Mouse (Mus musculus) CH12.LX (cell line): ENCODE results near the gene Kdr. TPM values are rescaled to one million over a fixed set of nuclear protein-coding genes. Genes with fewer than 3 reads are reported as not detected.

Experiments used
- DNase-seq: peaks from one replicate; pipeline ENCODE4 v3.0.0-alpha.2; 2013; ENCODE audit errors: extremely low read depth
- H3K27ac ChIP-seq: 2 replicates; pipeline ENCODE4 v1.5.1; 2012; ENCODE audit warnings: low read depth, mild to moderate bottlenecking, control low read depth, moderate library complexity; ENCODE audit not compliant: insufficient read depth
- H3K27me3 ChIP-seq: replicated peaks from 2 replicates; pipeline ENCODE3; 2012; ENCODE audit warnings: inconsistent platforms
- H3K36me3 ChIP-seq, 2 experiments: replicated peaks in 1 of 2; 2 replicates each; pipeline versions ENCODE3 to v1.6.1; 2012; ENCODE audit warnings: inconsistent platforms in 1 of 2, low read length in 1 of 2, mild to moderate bottlenecking in 1 of 2, mixed read lengths in 1 of 2, moderate library complexity in 1 of 2; ENCODE audit not compliant: control insufficient read depth in 1 of 2, insufficient read depth in 1 of 2
- H3K4me1 ChIP-seq, 2 experiments: 2 replicates each; pipeline ENCODE4 v1.6.1; 2012; ENCODE audit warnings: inconsistent platforms in 1 of 2, moderate library complexity in 1 of 2; ENCODE audit not compliant: insufficient read depth in 2 of 2, control insufficient read depth in 1 of 2
- H3K4me2 ChIP-seq: 2 replicates; pipeline ENCODE4 v1.6.1; 2012; ENCODE audit warnings: low read depth, mild to moderate bottlenecking, control low read depth; ENCODE audit not compliant: poor library complexity, insufficient read depth, severe bottlenecking
- H3K4me3 ChIP-seq, 3 experiments: fragments of 150-350 bp in 1 of 3; sonication (generic) in 1 of 3; replicated peaks in 1 of 3; 2 replicates each; pipeline versions ENCODE3 to v1.5.1; 2011 to 2012; ENCODE audit warnings: low read depth in 2 of 3, low read length in 2 of 3, mild to moderate bottlenecking in 2 of 3, moderate library complexity in 2 of 3, control low read depth in 1 of 3, improper control_type of control experiment in 1 of 3, inconsistent platforms in 1 of 3, mixed read lengths in 1 of 3; ENCODE audit not compliant: poor library complexity in 1 of 3
- H3K79me2 ChIP-seq: replicated peaks from 2 replicates; pipeline ENCODE4 v1.6.1; 2012; ENCODE audit warnings: mild to moderate bottlenecking, moderate library complexity; ENCODE audit not compliant: control insufficient read depth, poor library complexity, insufficient read depth, severe bottlenecking; ENCODE audit errors: extremely low read depth
- H3K9ac ChIP-seq: 2 replicates; pipeline ENCODE4 v1.6.1; 2012; ENCODE audit warnings: low read depth, mild to moderate bottlenecking, control low read depth, moderate library complexity; ENCODE audit not compliant: insufficient read depth
- H3K9me3 ChIP-seq: replicated peaks from 2 replicates; pipeline ENCODE3; 2012; ENCODE audit warnings: low read length, inconsistent platforms, mixed read lengths
- BHLHE40 ChIP-seq: IDR thresholded peaks from 2 replicates; pipeline ENCODE4 v1.6.1; 2011; ENCODE audit warnings: mild to moderate bottlenecking, low read depth, low read length, improper control_type of control experiment
- CHD1 ChIP-seq: IDR thresholded peaks from 2 replicates; pipeline ENCODE4 v1.6.1; 2012; ENCODE audit warnings: low read depth, low read length, improper control_type of control experiment, inconsistent platforms
- CTCF ChIP-seq, 2 experiments: IDR thresholded peaks in 1 of 2; conservative IDR thresholded peaks in 1 of 2; 2 replicates each; pipeline ENCODE4 v1.5.1; 2011 to 2012; ENCODE audit warnings: low read depth in 2 of 2, low read length in 2 of 2, improper control_type of control experiment in 1 of 2, inconsistent platforms in 1 of 2, mild to moderate bottlenecking in 1 of 2, moderate library complexity in 1 of 2
- E2F4 ChIP-seq: IDR thresholded peaks from 2 replicates; pipeline ENCODE4 v1.6.1; 2011; ENCODE audit warnings: low read depth, low read length, improper control_type of control experiment; ENCODE audit not compliant: insufficient replicate concordance
- ETS1 ChIP-seq: conservative IDR thresholded peaks from 2 replicates; pipeline ENCODE4 v1.6.1; 2012; ENCODE audit warnings: low read depth, mild to moderate bottlenecking, inconsistent platforms, low read length, improper control_type of control experiment, moderate library complexity
- GABPA ChIP-seq: IDR thresholded peaks from 2 replicates; pipeline ENCODE4 v1.6.1; 2012; ENCODE audit warnings: low read depth, low read length, improper control_type of control experiment, inconsistent platforms; ENCODE audit not compliant: insufficient replicate concordance
- HCFC1 ChIP-seq: IDR thresholded peaks from 2 replicates; pipeline ENCODE4 v1.6.1; 2012; ENCODE audit warnings: low read depth, mild to moderate bottlenecking, inconsistent platforms, low read length, improper control_type of control experiment
- IRF4 ChIP-seq: IDR thresholded peaks from 2 replicates; pipeline ENCODE4 v1.6.1; 2014; ENCODE audit warnings: low read depth, mild to moderate bottlenecking, inconsistent platforms, low read length, improper control_type of control experiment
- JUN ChIP-seq: IDR thresholded peaks from 2 replicates; pipeline ENCODE4 v1.6.1; 2011; ENCODE audit warnings: low read depth, mild to moderate bottlenecking, low read length, improper control_type of control experiment, moderate library complexity; ENCODE audit not compliant: insufficient read depth
- MAFK ChIP-seq: IDR thresholded peaks from 2 replicates; pipeline ENCODE4 v1.6.1; 2011; ENCODE audit warnings: low read length, improper control_type of control experiment; ENCODE audit not compliant: insufficient replicate concordance
- MAZ ChIP-seq: IDR thresholded peaks from 2 replicates; pipeline ENCODE4 v1.6.1; 2012; ENCODE audit warnings: low read depth, mild to moderate bottlenecking, inconsistent platforms, low read length, improper control_type of control experiment, moderate library complexity
- MYC ChIP-seq: IDR thresholded peaks from 2 replicates; pipeline ENCODE4 v1.6.1; 2011; ENCODE audit warnings: low read depth, mild to moderate bottlenecking, improper control_type of control experiment, low read length
- NRF1 ChIP-seq: IDR thresholded peaks from 2 replicates; pipeline ENCODE4 v1.6.1; 2014; ENCODE audit warnings: low read depth, mild to moderate bottlenecking, inconsistent platforms, low read length, improper control_type of control experiment, moderate library complexity
- RAD21 ChIP-seq: IDR thresholded peaks from 2 replicates; pipeline ENCODE4 v1.6.1; 2011; ENCODE audit warnings: low read depth, mild to moderate bottlenecking, low read length, improper control_type of control experiment, moderate library complexity
- RCOR1 ChIP-seq: conservative IDR thresholded peaks from 2 replicates; pipeline ENCODE4 v1.6.1; 2012; ENCODE audit warnings: low read depth, mild to moderate bottlenecking, inconsistent platforms, low read length, improper control_type of control experiment
- TBP ChIP-seq: conservative IDR thresholded peaks from 2 replicates; pipeline ENCODE4 v1.6.1; 2011; ENCODE audit warnings: low read depth, low read length, improper control_type of control experiment
- UBTF ChIP-seq: IDR thresholded peaks from 2 replicates; pipeline ENCODE4 v1.6.1; 2012; ENCODE audit warnings: low read depth, mild to moderate bottlenecking, inconsistent platforms, low read length, improper control_type of control experiment, moderate library complexity
- USF1 ChIP-seq: IDR thresholded peaks from 2 replicates; pipeline ENCODE4 v1.6.1; 2014; ENCODE audit warnings: low read depth, mild to moderate bottlenecking, inconsistent platforms, low read length, improper control_type of control experiment
- USF2 ChIP-seq: conservative IDR thresholded peaks from 2 replicates; pipeline ENCODE4 v1.6.1; 2011; ENCODE audit warnings: low read depth, low read length, improper control_type of control experiment
- ZC3H11A ChIP-seq: IDR thresholded peaks from 2 replicates; pipeline ENCODE4 v1.6.1; 2012; ENCODE audit warnings: low read depth, mild to moderate bottlenecking, inconsistent platforms, low read length, improper control_type of control experiment
- ZKSCAN1 ChIP-seq: IDR thresholded peaks from 2 replicates; pipeline ENCODE4 v1.6.1; 2012; ENCODE audit warnings: low read depth, inconsistent platforms, low read length, improper control_type of control experiment, borderline replicate concordance
- dilution Hi-C: fragments of 300-500 bp; cut with MboI; formaldehyde crosslinking; loops from 2 replicates; pipeline ENCODE4 v1.14.3; 2020; ENCODE audit warnings: low sequenced_read_pairs; ENCODE audit not compliant: extremely low pct_unique_long_range_greater_than_20kb, extremely low pct_ligation_motif_present
- in situ Hi-C: fragments of 300-500 bp; cut with MboI; formaldehyde crosslinking; loops from 3 replicates; pipeline ENCODE4 v1.14.3; 2019; ENCODE audit warnings: low sequenced_read_pairs, low pct_ligation_motif_present, low pct_unique_long_range_greater_than_20kb, mixed read lengths
- polyA plus RNA-seq: library from polyadenylated mRNA; unstranded; fragments of >175 nt; gene quantifications from 2 replicates; pipeline ENCODE4 v1.2.1, GENCODE M21; 2012; ENCODE audit warnings: low read depth; ENCODE audit not compliant: insufficient read length
- total RNA-seq, 2 experiments: library from RNA; depleted of rRNA; stranded (reverse); fragments of 300-350 nt in 1 of 2; fragments of >200 nt in 1 of 2; gene quantifications; 2 replicates each; pipeline ENCODE4 v1.2.3; 2012 to 2014

Gene Kdr
- total and polyA plus RNA-seq, 3 experiments: not detected

DNA sequence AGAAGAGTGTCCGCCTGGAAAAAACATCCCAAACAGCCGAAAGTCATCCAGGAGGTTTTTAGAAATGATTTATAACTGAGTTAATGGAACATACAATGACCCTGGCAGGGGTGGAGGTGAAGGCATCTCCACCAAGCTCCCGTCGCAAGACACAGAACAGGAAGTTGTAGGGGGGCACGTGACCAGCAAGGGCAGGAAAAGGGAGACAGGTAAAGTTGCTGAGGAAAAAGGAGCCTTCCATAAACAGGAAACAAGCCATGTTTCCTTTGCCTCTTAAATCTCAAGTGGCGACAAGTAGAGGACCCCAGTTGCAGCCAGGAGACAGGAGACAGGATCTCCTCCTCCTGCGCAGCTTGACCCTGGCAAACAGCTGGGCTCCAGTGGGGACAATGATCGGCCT lies 37.8 kb upstream of the Kdr start:
- H3K4me3 ChIP-seq: no peak overlapping the region
- TF ChIP-seq E2F4 (no peak), RAD21 (no peak), BHLHE40 (no peak), HCFC1 (no peak), UBTF (no peak), CTCF (conservative IDR thresholded peaks at IDR 0.05 in 1 of 2, IDR thresholded peaks at IDR 0.05 in 1 of 2; ENCODE audit: low read depth in 2 of 2, low read length in 2 of 2) (no peak), TBP (no peak), MAFK (no peak), GABPA (no peak), ZKSCAN1 (no peak), ETS1 (no peak), CHD1 (no peak), MAZ (no peak), RCOR1 (no peak), JUN (no peak), IRF4 (no peak), USF2 (no peak)
- H3K4me1 ChIP-seq: no peaks in the 10 kb centered on the region
- H3K9me3 ChIP-seq: no peaks in the 10 kb centered on the region
- DNase-seq: no peak
- no peaks in the 10 kb centered on the region for H3K36me3 ChIP-seq
- H3K79me2 ChIP-seq: no peaks in the 10 kb centered on the region
- dilution Hi-C loops: no loop called here
- H3K27ac ChIP-seq: no peak overlapping the region
- no peak overlapping the region for H3K4me2 ChIP-seq
- H3K9ac ChIP-seq: no peak overlapping the region
- H3K27me3 ChIP-seq: no peaks in the 10 kb centered on the region
- in situ Hi-C loops: no loop called here

GRCm38 (mm10) chr5:76013881-76014431 lies 35.7 kb upstream of the Kdr start:
- Histone ChIP-seq H3K27ac (no peak overlapping the region), H3K36me3 (no peaks in the 10 kb centered on the region), H3K4me3 (no peak overlapping the region), H3K4me2 (no peak overlapping the region), H3K27me3 (no peaks in the 10 kb centered on the region), H3K9ac (no peak overlapping the region), H3K9me3 (no peaks in the 10 kb centered on the region), H3K4me1 (no peaks in the 10 kb centered on the region), H3K79me2 (no peaks in the 10 kb centered on the region)
- dilution Hi-C loops: no loop called here
- no peak for DNase-seq
- in situ Hi-C loops: no loop called here
- TF ChIP-seq CHD1 (no peak), TBP (no peak), NRF1 (no peak), ZC3H11A (no peak), MYC (no peak), USF1 (no peak)
